Mouse (Mus musculus) adrenal gland, adult 8-10 months (tissue): ENCODE data around the gene Gtdc1. TPM values are rescaled to one million over a fixed set of nuclear protein-coding genes. Genes with fewer than 3 reads are reported as not detected.

ENCODE experiments used
- DNase-seq: peaks from one replicate; pipeline ENCODE4 v3.0.0; 2022
- total RNA-seq, 4 experiments: library from RNA; stranded (reverse); gene quantifications; 2 replicates each; pipeline ENCODE4 v1.2.4; 2022

The Gtdc1 gene
- total RNA-seq, 4 experiments from 2014 or later: 13.0 to 19.7 (median 16.5) TPM

DNA sequence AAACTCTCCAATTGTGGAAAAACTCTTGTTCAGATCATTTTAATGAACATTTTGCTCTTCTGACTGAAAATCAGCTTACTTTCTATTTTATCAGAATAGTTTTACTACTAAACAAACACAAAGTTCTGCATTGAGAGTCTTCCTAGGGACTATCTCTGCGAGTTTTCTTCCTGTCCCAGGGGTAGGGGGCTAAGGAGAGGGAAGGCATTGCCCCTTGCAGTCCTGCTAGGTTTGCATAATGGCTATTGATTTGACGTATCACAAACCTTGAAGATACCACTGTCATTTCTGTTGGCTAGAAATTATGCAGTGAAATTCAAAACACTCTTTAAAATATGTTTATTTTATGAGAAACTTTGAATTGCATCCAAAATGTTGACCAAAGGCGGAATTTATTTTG is 355.6 kb downstream of the Gtdc1 start:
- no peak for DNase-seq

DNA sequence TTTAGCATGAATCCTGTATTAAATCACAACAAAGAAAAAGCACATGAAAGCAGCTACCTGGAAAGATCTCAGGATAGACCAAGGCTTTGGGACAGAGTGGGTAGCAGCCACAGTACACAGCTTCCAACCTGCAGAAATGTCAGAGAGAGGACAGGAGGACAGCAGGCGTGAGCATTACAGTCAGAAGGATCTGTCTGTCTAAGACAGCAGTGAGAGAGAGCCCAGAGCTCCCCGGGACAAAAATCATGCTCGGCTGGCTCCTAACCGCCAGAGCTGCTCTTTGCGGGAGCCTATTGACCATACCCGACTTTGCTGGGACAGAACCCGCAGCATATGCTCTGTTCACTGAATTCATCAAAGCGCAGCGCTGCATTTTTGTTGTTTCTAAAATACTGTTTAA is 356.3 kb downstream of the Gtdc1 start:
- no peak for DNase-seq

DNA sequence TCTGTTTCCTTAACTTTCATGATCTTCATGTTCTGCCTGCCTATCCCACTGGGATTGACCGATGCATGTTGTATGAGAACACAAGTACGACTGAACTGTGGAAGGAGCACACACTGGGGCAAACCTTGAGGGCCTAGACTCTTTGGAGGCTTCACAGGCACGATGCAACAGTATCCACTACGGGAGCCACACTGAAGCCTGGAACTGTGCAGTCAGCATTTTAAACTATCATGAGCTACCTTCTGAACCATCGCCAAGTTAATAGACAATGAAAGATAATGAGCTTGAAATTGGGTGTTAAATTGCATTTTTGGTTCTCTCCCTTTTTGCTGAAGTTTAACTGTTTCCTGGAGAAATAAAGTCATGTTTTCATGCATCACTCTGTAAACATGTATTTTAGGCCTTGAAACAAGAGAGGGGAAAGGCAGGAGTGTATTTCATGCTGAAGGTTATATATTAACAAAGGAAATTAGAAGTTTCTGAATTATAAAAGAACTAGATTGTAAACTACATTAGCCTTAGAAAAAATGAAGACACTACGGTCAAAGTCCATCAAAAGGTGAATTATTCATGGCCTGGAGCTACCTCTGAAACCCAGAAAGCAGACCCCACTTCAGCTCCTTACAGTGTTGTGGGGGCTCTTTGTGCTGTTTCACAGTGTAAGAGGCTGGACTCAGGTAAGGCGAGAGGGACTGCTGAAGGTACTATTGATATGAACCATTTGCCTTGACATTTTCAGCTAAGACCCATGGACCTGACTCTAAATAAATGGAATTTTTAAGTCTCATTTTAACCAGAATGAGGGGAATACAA is 358.1 kb downstream of the Gtdc1 start:
- DNase-seq: no peak

DNA sequence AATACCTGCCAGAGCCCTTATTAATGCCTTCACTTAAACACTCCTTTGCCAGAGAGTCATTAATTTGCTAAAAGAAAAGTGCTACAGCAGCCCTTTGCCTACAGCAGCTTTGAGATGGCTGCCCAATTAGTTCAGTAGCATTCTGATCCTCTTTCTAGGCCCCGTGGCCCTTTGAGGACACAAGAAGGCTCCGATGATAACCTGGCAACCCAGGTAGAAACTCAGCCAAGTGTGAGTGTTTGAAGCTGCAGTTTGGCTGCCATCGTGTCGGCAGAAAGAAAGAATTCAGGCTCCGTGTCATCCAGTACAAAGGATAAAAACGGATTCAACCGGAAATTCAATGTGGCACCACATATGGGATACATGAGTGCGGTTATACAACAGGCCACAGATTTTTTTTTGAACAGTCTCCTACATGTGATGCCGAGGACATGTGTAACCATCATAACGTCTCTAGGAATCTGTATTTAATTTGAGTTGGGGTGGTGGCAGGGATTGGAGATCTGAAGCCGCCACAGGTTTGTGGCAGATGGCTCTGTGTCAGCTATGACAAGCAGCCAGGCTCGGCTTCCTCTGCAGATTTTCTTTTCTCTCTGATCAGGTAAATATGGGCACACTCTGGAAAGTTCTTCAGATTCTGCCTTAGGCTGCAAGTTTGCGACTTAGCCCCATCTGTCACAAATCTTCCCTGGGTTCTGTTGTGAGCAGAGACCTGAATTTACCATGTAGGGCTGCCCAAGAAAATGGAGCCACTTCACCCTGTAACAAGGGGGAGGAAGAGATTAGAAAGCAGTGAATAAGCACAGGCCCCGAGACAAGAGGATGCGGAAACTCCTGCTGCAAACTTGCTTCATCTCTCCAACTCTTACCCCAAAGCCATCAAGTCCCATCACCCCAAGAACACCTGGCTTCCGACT is 362.4 kb downstream of the Gtdc1 start:
- DNase-seq: no peak

DNA sequence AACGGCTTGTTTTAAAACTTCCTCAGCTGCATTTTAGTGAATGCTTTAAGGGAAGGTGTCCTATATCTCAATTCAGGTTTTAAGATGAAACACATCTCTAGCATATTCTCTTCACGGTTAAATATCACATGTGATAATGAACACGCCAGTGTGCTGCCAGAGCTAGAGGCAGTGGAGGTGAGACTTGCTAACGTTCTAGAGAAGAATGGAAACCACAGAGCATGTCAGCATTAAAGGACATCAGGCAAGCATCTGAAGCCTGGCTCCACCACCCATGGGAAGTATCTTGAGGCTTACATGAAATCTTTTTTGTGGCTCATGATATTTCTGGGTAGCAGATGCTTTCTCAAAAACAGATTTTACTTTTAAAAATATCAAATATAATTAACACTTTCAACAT is 365.7 kb downstream of the Gtdc1 start:
- no peak for DNase-seq

DNA sequence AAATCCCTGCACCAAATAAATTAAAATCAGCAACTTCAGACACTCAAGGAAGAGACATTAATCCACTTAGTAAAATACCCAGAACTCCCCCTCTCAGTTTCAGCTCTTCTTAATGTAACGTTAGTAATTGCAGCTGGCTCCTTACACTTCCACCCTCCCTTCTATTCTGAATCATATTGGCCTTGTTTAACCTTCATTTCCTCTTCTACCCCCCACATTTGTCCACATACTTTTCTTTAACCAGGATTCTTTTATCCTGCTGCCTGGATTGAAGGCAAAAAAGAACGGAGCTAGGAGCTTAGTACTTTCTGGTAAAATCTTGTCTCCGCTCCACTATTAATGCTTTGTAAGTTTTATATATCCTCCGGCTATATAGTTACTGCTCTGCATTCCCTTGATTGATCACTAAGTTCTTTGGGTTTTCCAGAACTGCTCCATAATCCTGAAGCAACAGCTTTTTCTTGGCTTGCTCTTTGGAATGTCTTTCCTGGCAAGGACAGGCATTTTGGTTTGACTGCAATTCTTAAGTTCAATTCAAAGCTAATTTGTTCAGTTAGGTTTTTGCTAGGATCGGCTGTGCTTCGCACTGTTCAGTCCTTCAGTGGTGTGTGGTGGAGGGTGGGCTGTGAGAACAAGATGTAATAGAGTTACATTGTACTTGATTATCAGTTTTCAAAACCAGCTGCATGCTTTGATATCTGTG is 368.1 kb downstream of the Gtdc1 start:
- DNase-seq: no peak

DNA sequence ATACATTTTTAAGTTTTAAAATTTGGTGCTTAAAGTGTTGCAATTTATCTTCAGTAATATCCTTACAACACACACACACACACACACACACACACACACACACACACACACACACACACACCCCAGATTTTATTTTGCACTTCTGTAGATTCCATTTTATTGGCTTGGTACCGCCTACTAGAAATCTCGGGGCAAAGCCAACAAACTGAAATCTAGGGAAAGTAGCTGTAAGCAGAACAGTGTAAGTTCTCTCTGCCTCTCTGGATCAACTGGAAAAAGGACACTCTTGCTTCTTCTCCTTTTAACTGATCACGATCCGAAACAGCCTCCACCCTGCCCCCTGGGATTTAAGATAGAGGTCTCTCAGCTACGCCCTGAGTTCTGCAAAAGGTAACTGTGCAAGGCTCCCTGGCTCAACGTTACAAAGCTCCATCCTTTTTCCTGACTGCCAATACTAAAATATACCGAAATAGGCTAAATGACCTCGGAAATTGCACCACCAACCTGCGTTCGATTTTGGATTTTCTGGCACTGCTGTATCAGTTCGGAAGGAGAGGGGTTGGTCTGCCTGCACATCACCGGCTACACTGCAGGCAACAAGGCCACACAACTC is 369.7 kb downstream of the Gtdc1 start:
- no peak for DNase-seq

DNA sequence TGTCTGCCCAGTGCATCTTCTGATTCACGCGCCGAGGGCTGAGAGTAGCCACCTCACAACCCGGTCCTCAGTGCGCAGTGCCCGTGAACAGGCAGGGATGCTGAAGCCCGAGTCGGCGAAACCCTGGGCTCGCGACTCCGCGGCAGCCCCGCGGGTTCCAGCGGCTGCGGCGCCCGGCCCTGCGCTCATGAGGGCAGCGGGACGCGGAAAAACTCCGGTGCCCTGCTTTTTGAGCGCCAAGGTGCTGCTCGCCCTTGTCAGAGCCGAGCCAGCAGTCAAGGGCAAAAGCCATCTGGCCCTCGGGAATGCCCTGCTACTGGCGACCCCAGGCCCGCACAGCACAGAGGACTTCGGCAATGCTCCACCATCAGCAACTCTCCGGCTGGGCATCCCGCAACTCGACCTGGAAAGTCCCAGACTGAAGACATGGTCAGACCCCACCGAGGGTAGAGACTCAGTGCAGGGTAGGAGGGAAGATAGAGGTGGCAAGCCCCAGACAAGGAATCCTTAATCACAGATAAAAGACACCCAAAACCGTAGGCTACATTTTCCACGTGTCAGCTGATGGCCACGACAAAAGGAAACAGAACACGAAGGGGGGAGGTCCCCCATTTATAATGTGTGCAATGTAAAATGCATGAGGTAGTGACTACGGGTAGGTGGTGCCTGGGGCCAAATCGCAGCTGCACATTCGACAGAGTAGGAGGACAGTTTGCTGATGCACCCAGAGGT is 370.4 kb downstream of the Gtdc1 start:
- DNase-seq: no peak

DNA sequence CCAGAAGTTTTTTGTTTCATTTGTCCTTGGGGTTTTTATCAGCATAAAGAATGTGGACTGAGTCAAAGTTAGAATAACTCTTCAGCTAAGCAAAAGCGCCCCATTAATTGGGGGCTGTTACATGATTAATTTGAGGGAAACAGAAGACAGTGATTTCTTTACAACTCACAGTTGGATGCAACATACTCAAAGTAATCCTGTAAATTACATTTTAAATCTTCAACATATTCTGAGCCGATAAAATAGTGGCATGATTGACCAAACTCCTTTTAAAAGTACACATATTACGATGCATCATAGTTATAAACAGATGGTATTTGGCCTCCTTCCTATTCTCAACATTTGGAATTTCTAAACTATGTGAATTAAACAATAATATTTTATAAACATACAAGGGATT is 372.7 kb downstream of the Gtdc1 start:
- no peak for DNase-seq

DNA sequence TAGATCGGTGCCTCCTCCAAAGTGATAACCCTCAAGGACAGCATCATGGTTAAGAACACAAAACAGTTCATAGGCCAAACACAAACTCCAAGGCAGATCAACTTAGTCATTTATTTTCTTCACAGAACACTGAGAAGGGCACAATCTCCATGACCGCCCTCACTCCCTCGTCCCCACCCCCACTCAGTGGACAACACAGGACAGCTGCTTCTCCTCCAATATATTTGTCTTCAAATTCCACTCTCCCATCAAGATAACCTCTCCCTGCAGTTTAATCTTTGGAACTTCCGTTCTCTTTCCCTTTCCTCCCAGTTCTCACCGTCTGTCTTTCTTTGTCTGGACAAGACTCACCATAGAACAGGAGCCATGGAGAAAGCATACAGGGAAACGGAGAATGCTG is 378.1 kb downstream of the Gtdc1 start:
- DNase-seq: no peak

DNA sequence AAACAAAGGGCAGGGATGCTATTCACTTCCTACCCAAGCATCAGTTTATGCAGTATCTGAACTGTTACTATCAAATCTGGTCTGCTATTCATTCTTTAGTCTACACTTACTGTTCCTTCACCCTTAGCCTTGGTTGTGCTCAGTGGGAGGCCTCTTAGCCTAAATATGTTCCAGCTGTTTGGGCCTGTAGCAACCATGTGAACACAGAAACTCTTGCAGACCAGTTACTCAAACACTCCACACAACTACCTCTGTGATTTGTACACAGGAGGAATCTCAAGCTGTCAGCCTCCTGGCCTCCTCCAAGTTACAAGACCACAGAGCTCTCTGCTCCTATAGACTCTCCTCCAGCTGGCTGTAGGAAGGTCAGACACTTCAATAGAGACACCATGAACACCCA is 384.7 kb downstream of the Gtdc1 start:
- no peak for DNase-seq

DNA sequence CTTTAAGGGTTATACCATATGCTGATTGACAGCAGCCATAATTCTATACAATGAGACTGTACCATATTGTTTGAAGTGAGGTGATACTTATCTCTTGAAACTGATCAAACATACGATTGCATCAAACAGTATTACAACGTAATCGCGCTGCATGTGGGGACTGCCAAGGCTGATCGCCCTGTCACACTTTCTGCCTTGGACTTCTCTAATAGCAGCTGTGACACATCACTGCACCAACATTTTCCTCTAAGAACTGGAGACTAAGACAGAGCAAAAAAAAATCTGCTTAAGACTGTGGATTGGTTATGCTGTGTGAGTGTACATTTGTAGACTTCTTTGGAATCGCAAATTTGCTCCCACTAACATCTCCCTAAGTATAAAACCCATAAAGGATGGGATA is 385.7 kb downstream of the Gtdc1 start:
- DNase-seq: no peak

DNA sequence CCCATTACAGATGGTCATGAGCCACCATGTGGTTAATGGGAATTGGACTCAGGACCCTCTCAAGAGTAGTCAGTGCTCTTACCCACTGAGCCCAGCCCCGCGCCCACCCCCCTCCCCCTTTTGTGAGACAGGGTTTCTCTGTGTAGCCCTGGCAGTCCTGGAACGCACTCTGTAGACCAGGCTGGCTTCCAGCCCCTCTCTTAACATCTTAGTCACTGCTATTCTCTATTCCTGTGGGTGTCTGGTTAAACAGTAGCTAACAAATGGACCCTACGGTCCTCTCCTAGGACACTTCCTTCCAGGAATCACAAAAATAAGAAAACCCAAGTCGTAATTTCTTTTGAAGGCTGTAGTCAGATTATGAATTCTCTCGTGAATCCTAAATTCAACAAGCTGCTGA is 386.6 kb downstream of the Gtdc1 start:
- DNase-seq: no peak

DNA sequence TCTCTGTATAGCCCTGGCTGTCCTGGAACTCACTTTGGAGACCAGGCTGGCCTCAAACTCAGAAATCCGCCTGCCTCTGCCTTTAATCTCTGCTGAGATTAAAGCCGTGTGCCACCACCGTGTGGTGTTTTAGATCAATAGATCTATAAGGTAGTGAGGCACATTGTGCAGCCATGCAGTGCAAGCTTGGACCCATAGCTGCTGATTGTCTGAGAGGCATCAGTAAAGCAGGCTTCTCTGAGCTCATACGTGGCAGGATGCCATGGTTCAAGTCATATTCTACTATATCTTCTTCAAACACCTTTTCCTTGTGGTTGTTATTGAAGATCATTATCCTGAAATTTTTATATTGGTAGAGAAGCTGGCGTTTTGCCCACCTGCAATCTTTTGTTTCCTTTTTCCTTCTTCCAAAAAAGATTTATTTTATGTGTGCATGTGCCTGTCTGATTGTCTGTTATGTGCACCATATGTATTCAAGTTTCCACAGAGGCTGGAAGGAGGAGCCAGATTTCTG is 388.3 kb downstream of the Gtdc1 start:
- no peak for DNase-seq

DNA sequence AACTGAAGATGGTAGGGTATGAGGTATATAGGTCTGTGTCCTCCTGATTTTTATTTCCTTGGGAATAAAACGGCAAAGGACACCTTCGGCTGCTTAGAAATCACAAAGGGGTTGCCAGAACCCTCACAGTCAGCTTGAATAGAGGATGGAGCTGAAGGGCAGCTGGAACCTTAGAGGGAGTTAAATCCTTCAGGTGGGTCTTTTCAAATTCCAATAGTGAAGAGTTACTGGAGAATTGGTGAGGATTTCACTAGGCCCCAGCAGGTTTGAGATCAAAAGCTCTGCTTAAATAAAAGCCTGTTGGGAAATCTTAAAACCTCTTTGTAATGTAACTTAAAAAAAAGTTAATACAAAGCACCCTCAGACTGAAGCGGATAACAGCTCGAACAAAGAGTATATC is 389.3 kb downstream of the Gtdc1 start:
- no peak for DNase-seq

DNA sequence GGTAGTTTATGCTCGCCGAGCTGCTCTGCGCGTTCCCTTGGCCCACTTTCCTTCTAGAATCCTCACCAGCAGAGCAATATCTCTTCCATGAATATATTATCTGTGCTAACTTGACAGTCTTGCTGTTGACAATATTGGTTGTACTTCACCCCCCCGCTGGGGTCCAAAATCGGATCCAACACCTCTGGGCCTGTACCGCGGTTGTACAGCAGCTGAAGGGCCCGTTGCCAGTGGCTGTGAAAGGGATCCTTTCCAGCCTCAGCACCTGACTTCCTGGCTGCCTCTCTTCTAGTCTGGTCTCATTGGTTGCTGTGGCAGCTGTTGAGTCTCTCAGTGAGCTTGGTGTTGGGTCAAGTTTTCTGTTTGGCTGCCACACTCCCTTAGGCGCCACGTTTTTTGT is 391.7 kb downstream of the Gtdc1 start:
- DNase-seq: no peak

DNA sequence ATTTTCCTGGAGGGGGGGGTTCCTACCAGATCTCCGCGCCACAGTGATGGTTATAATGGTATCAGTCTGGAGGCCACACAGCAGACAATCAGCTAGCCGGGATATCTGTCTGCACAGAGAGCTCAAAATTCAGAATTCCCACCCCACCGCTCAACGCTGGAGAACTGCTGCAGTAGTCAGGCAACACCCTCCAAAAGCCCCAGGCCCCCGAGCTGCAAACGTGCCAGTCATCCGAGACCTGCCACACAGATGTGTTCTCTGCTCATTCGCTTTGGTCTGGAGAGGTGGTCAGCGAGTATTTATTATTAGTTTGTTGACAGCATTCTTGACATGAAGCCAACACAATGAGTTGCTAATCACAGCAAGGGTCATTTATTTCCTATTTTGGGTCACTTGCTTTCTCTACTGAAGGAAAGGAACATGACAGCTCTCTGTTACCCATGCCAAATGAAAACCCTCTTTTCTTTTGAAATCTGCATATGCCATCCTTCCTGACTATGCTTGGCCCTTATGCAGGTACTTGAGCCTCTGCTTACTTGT is 392.3 kb downstream of the Gtdc1 start:
- no peak for DNase-seq

DNA sequence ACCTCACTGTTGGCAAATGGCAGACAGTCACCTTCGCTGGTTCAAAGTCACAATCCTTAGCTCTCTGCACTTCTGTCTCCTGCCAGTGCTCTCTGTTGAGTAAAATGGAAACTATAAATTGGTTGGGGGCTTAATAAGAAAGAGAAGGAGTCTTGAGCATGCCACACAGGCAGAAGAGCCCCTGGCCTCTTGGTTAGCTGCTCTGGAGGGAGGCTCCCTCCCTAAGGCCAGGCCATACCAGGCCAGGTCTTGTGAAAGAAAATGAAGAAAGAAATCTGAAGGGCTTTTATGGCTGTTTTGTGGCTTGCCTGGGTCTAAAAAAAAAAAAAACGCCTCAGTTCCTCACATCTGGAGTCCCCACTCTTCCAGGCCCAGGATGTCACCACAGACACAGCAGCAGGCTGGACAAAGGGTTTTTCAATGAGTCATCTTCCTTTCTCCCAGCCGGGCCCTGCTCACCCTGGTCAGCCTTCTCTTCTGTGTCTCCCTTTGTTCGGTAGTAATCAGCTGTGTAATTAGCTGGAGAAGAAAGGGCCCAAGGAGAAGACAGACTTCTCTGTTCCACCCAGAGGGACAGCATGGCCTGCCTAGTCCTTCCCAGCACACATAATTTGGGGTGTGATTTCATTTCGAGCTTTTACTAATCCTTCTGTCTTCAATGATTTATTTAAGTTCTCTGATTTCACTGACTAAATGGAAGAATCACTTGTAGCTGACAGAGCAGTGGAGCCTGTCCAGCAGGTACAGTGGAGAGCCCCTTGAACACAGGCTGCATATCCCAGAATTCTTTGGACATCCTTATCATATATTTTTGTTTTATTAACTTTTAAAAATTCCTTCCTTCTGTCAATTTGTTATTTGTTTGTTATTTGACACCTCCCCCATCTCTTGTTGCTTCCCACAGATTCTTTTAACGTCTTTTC is 401.1 kb downstream of the Gtdc1 start:
- DNase-seq: no peak

DNA sequence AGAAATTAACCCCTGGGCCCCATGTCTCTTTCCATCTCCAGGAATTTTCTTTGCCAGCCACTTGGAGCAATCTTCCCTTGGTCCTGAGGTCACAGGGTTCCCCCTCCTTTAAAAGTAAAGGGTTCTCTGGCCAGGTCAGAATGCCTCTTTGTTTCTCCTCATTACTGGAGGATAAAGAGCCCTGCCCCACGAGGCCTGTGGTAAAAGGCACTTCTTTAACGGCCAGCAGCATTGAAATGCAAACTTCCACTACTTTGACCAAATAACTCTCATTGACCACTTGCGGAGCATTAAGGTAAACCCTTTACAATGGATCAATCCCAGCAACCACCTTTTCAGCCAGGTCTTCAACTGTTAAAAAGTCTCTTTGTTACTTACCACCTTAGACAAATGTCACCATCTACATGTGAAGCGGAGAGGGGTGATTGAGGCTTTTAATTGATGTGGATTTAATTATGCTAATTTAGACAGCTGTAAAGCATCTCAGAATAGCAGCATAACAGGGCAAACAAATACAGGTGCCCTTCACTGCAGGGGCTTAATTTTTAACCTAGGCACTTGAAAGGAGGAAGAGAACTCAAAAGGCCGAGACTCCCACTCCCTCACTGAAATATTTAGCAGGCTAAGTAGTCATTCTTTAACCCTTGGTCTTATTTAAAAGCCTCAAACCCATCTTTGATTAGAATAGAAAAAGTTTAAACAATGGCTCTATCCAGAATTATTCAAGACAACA is 402.1 kb downstream of the Gtdc1 start:
- DNase-seq: no peak

DNA sequence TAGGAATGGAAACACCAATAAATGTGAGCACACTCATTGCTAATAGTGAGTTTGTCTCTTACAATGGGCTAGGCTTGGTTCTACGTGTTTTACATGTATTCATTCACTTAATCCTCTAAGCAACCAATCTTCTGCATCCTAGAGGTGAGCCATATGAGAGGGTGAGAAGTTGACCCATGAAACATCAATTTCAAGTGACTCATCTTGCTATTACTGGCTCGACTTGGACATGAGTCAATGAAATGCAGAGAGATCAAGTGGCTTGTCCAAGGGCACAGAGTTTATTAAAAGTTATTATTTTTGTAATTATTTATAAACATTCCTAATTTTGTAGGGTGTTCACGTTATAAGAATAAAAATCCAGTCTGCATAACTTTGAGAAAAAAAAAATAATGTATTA is 408.2 kb downstream of the Gtdc1 start:
- no peak for DNase-seq
